Mouse (Mus musculus) kidney, embryonic 14.5 days (tissue): Measurements from ENCODE around the gene Olfr588-ps1. TPM values are rescaled to one million over a fixed set of nuclear protein-coding genes. Genes with fewer than 3 reads are reported as not detected.
"Not testable (repeated sequence)": the region's sequence is repeated elsewhere in the genome, so short reads cannot be mapped to it uniquely, and the experiment has no call there.

Source experiments
- ATAC-seq: fragments of 200-750 bp; cut with Nextera tagmentation; 2 replicates; pipeline ENCODE4 v1.8.0; 2017; ENCODE audit warnings: moderate number of reproducible peaks, mild to moderate bottlenecking, moderate TSS enrichment, moderate library complexity; ENCODE audit not compliant: low FRiP score, low TSS enrichment
- H3K27ac ChIP-seq: fragments of 300-500 bp; sonication (generic); 2 replicates; pipeline ENCODE4 v1.5.1; 2014; ENCODE audit warnings: low read depth, mild to moderate bottlenecking, low read length, moderate library complexity, mixed read lengths
- H3K27me3 ChIP-seq: fragments of 300-500 bp; sonication (generic); 2 replicates; pipeline ENCODE4 v1.6.1; 2014; ENCODE audit warnings: mild to moderate bottlenecking, low read length; ENCODE audit not compliant: control insufficient read depth, insufficient read depth
- H3K36me3 ChIP-seq: fragments of 300-500 bp; sonication (generic); 2 replicates; pipeline ENCODE4 v1.6.1; 2014; ENCODE audit warnings: low read length, mixed read lengths; ENCODE audit not compliant: control insufficient read depth, insufficient read depth
- H3K4me1 ChIP-seq: fragments of 300-500 bp; sonication (generic); 2 replicates; pipeline ENCODE4 v1.6.1; 2014; ENCODE audit warnings: low read length, mixed read lengths; ENCODE audit not compliant: control insufficient read depth, insufficient read depth
- H3K4me2 ChIP-seq: fragments of 300-500 bp; sonication (generic); replicated peaks from 2 replicates; pipeline ENCODE4 v1.6.1; 2014; ENCODE audit warnings: low read depth, mild to moderate bottlenecking, low read length
- H3K4me3 ChIP-seq: fragments of 300-500 bp; sonication (generic); 2 replicates; pipeline ENCODE4 v1.5.1; 2014; ENCODE audit warnings: mild to moderate bottlenecking, low read length
- H3K9ac ChIP-seq: fragments of 300-500 bp; sonication (generic); 2 replicates; pipeline ENCODE4 v1.6.1; 2014; ENCODE audit warnings: low read depth, mild to moderate bottlenecking, low read length, moderate library complexity
- H3K9me3 ChIP-seq: fragments of 300-500 bp; sonication (generic); 2 replicates; pipeline ENCODE4 v1.6.1; 2016; ENCODE audit warnings: low read length; ENCODE audit not compliant: control insufficient read depth
- WGBS: fragments of 180-500 bp; shearing (Covaris S2); extraction: QIAGEN DNeasy Blood & Tissue Kit; methylation state at CpG from one replicate; pipeline ENCODE4 v1.1.7; 2014; 5-methylcytosine and 5-hydroxymethylcytosine counted together
- polyA plus RNA-seq: library from polyadenylated mRNA; unstranded; fragments of >200 nt; fragmentation: Nextera tagmentation; extraction: Ambion mirVana; gene quantifications from 2 replicates; pipeline ENCODE4 v1.2.1, GENCODE M21; 2014

The Olfr588-ps1 gene
- polyA plus RNA-seq: not detected in 2 replicates

GRCm38 (mm10) chr7:103140579-103140978, at the start of gene Olfr588-ps1:
Olfr588-ps1 (plus strand) TSS chr7:103140879.
- no peaks in the 10 kb centered on the region for H3K4me1 ChIP-seq
- no peak within 1 kb of the TSS for H3K4me2 ChIP-seq
- no peak within 1 kb of the TSS for H3K27ac ChIP-seq
- H3K4me3 ChIP-seq: no peak within 1 kb of the TSS
- WGBS: 90% methylated on average over 1 of the region's 1 CpGs
- H3K36me3 ChIP-seq: no peaks in the 10 kb centered on the region
- no peaks in the 10 kb centered on the region for H3K9me3 ChIP-seq
- no peak within 1 kb of the TSS for H3K9ac ChIP-seq
- no peak for ATAC-seq
- no peaks in the 10 kb centered on the region for H3K27me3 ChIP-seq

GRCm38 (mm10) chr7:103097420-103097819, 43.3 kb upstream of the Olfr588-ps1 start, which contains the start of gene Olfr585:
Olfr585 (plus strand) TSS chr7:103097720.
- no peak within 1 kb of the TSS for H3K4me3 ChIP-seq
- no peaks in the 10 kb centered on the region for H3K36me3 ChIP-seq
- WGBS: 95% methylated on average over 1 of the region's 1 CpGs
- no peak within 1 kb of the TSS for H3K4me2 ChIP-seq
- no peak for ATAC-seq
- no peaks in the 10 kb centered on the region for H3K27me3 ChIP-seq
- no peaks in the 10 kb centered on the region for H3K4me1 ChIP-seq
- no peak within 1 kb of the TSS for H3K27ac ChIP-seq
- H3K9me3 ChIP-seq: no peaks in the 10 kb centered on the region
- H3K9ac ChIP-seq: no peak within 1 kb of the TSS

- Histone ChIP-seq H3K4me2 (no peak overlapping the region), H3K9me3 (no peaks in the 10 kb centered on the region), H3K9ac (no peak overlapping the region), H3K4me3 (no peak overlapping the region), H3K36me3 (no peaks in the 10 kb centered on the region), H3K4me1 (no peaks in the 10 kb centered on the region), H3K27ac (no peak overlapping the region), H3K27me3 (no peaks in the 10 kb centered on the region)
- WGBS: 64% methylated on average over 3 of the region's 3 CpGs
- ATAC-seq: no peak
Measured at GRCm38 (mm10) chr7:103119406-103119805, 21.3 kb upstream of the Olfr588-ps1 start.

- Histone ChIP-seq H3K27me3 (no peaks in the 10 kb centered on the region), H3K36me3 (no peaks in the 10 kb centered on the region), H3K9me3 (no peaks in the 10 kb centered on the region), H3K9ac (no peak within 1 kb of the TSS), H3K4me2 (no peak within 1 kb of the TSS), H3K4me1 (no peaks in the 10 kb centered on the region), H3K27ac (no peak within 1 kb of the TSS), H3K4me3 (no peak within 1 kb of the TSS)
- ATAC-seq: no peak
- WGBS: 86% methylated on average over 3 of the region's 3 CpGs
Measured at GRCm38 (mm10) chr7:103125538-103125937, 15.1 kb upstream of the Olfr588-ps1 start, which contains the start of gene Olfr586. Olfr586 (minus strand) TSS chr7:103125638.

GRCm38 (mm10) chr7:103156256-103156655, 15.6 kb downstream of the Olfr588-ps1 start, which contains the start of gene Olfr589:
Olfr589 (minus strand) TSS chr7:103156356.
- H3K4me1 ChIP-seq: no peaks in the 10 kb centered on the region
- H3K4me2 ChIP-seq: no peak within 1 kb of the TSS
- no peak within 1 kb of the TSS for H3K27ac ChIP-seq
- no peak within 1 kb of the TSS for H3K4me3 ChIP-seq
- ATAC-seq: no peak
- no peak within 1 kb of the TSS for H3K9ac ChIP-seq
- 73% methylated on average over 2 of the region's 2 CpGs for WGBS
- H3K9me3 ChIP-seq: no peaks in the 10 kb centered on the region
- H3K27me3 ChIP-seq: no peaks in the 10 kb centered on the region
- no peaks in the 10 kb centered on the region for H3K36me3 ChIP-seq

- H3K27ac ChIP-seq: no peak overlapping the region
- no peaks in the 10 kb centered on the region for H3K36me3 ChIP-seq
- H3K4me2 ChIP-seq: no peak overlapping the region
- no peak overlapping the region for H3K4me3 ChIP-seq
- no peak overlapping the region for H3K9ac ChIP-seq
- no peak for ATAC-seq
- H3K9me3 ChIP-seq: no peaks in the 10 kb centered on the region
- 82% methylated on average over 5 of the region's 5 CpGs for WGBS
- H3K27me3 ChIP-seq: no peaks in the 10 kb centered on the region
- H3K4me1 ChIP-seq: no peaks in the 10 kb centered on the region
Measured at GRCm38 (mm10) chr7:103169697-103170096, 29.0 kb downstream of the Olfr588-ps1 start.

GRCm38 (mm10) chr7:103178240-103178639, 37.6 kb downstream of the Olfr588-ps1 start, which contains the start of gene Olfr591:
Olfr591 (minus strand) TSS chr7:103178340.
- no peak for ATAC-seq
- no peak within 1 kb of the TSS for H3K4me3 ChIP-seq
- H3K27me3 ChIP-seq: no peaks in the 10 kb centered on the region
- H3K9me3 ChIP-seq: peaks cover 11% of the 10 kb centered on the region; the same call in 1 of the 2 replicates
- H3K4me1 ChIP-seq: no peaks in the 10 kb centered on the region
- H3K9ac ChIP-seq: no peak within 1 kb of the TSS
- no peak within 1 kb of the TSS for H3K27ac ChIP-seq
- H3K4me2 ChIP-seq: no peak within 1 kb of the TSS
- WGBS: 76% methylated on average over 1 of the region's 1 CpGs
- no peaks in the 10 kb centered on the region for H3K36me3 ChIP-seq

- H3K9ac ChIP-seq, H3K4me2 ChIP-seq, H3K4me1 ChIP-seq, H3K27me3 ChIP-seq, H3K27ac ChIP-seq, H3K4me3 ChIP-seq, H3K36me3 ChIP-seq, ATAC-seq: not testable (repeated sequence)
- 89% methylated on average over 1 of the region's 1 CpGs for WGBS
- H3K9me3 ChIP-seq: peaks cover 12% of the 10 kb centered on the region; the same call in 1 of the 2 replicates
Measured at GRCm38 (mm10) chr7:103184503-103184902, 43.8 kb downstream of the Olfr588-ps1 start, which contains the start of gene Olfr592. Olfr592 (plus strand) TSS chr7:103184803.
